Mouse (Mus musculus) liver, adult 2 months (tissue): Measurements from ENCODE around the gene Msh2. TPM values are rescaled to one million over a fixed set of nuclear protein-coding genes. Genes with fewer than 3 reads are reported as not detected.
"Not testable (repeated sequence)": the region's sequence is repeated elsewhere in the genome, so short reads cannot be mapped to it uniquely, and the experiment has no call there.

Experiments used
- DNase-seq: peaks from one replicate; pipeline ENCODE4 v3.0.0-alpha.2; 2011; ENCODE audit warnings: low read depth, low spot score; ENCODE audit errors: extremely low read depth
- H3K27ac ChIP-seq: fragments of 200-500 bp; replicated peaks from 2 replicates; pipeline ENCODE4 v1.5.1; 2012; ENCODE audit warnings: low read depth, mild to moderate bottlenecking, control low read depth, inconsistent platforms, low read length; ENCODE audit not compliant: insufficient read depth
- H3K27me3 ChIP-seq: fragments of 200-500 bp; 2 replicates; pipeline ENCODE4 v1.6.1; 2012; ENCODE audit warnings: mild to moderate bottlenecking, moderate library complexity, low read length, inconsistent platforms; ENCODE audit not compliant: control insufficient read depth, insufficient read depth
- H3K36me3 ChIP-seq: fragments of 200-500 bp; 2 replicates; pipeline ENCODE4 v1.6.1; 2012; ENCODE audit warnings: low read length, inconsistent platforms; ENCODE audit not compliant: control insufficient read depth, insufficient read depth
- H3K4me1 ChIP-seq: fragments of 200-500 bp; 2 replicates; pipeline ENCODE4 v1.6.1; 2011; ENCODE audit warnings: low read length; ENCODE audit not compliant: control insufficient read depth, insufficient read depth
- H3K4me3 ChIP-seq: fragments of 200-500 bp; 2 replicates; pipeline ENCODE4 v1.5.1; 2011; ENCODE audit warnings: low read depth, mild to moderate bottlenecking, control low read depth, low read length, moderate library complexity; ENCODE audit not compliant: insufficient read depth
- H3K79me2 ChIP-seq: fragments of 200-500 bp; 2 replicates; pipeline ENCODE4 v1.6.1; 2012; ENCODE audit warnings: inconsistent platforms, mild to moderate bottlenecking, low read length, moderate library complexity; ENCODE audit not compliant: control insufficient read depth, insufficient read depth
- H3K9ac ChIP-seq: fragments of 200-500 bp; 2 replicates; pipeline ENCODE4 v1.6.1; 2012; ENCODE audit warnings: low read depth, mild to moderate bottlenecking, control low read depth, inconsistent platforms, low read length
- CTCF ChIP-seq: fragments of 200-500 bp; IDR thresholded peaks from 2 replicates; pipeline ENCODE4 v1.5.1; 2011; ENCODE audit warnings: low read depth, low read length, control low read depth
- POLR2A ChIP-seq: fragments of 200-500 bp; IDR thresholded peaks from 2 replicates; pipeline ENCODE4 v1.6.1; 2011; ENCODE audit warnings: low read length, control low read depth; ENCODE audit not compliant: insufficient read depth; ENCODE audit errors: extremely low read depth
- WGBS: fragments of 180-500 bp; shearing (Covaris S2); methylation state at CpG from one replicate; pipeline ENCODE4 v1.1.7; 2018; 5-methylcytosine and 5-hydroxymethylcytosine counted together
- polyA plus RNA-seq: library from polyadenylated mRNA; depleted of rRNA; stranded (reverse); fragments of >200 nt; gene quantifications from 2 replicates; pipeline ENCODE4 v1.2.3, GENCODE M21; 2012
- total RNA-seq: library from RNA; depleted of rRNA; stranded (reverse); fragments of >200 nt; gene quantifications from 2 replicates; pipeline ENCODE4 v1.2.3, GENCODE M21; 2014

Msh2 gene
- total and polyA plus RNA-seq, 2 experiments, result 2.1 to 12.8 TPM

DNA sequence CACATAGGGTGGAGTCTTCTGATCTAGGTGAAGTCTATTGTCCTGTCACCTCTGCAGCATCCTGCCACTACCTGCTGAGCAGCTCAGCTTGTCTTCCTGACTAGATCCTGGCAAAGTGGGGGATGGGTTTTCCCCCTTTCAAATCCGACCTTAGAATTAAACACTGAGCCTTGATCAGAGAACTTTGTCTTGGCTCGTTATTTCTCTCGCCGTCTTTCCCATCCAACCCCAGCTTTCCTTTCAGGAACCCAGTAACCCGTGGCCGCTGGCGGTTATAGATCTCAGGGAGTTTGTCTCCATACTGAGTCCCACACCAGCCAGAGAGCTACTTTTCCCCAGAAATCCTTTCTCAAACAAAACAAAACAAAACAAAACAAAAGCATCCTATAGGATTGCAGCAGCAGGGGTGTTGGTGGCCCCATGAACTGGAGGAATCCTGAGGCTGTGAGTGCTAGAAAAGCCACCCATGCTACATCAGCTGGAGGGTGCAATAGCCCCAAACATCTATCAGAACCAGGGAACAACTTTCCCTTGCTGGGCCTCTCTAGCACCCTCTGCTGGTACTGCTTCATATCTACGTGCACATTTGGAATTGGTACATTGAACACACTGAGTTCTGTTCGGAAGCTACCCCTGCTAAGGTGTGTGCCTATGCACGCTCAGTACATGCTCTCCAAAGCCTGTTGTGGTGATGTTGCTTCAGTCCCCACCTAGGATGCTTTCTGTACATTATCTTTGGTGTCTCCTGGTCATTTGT is 6.9 kb upstream of the Msh2 start:
- no peak overlapping the region for H3K4me3 ChIP-seq
- H3K27ac ChIP-seq, result no peak overlapping the region
- no peaks in the 10 kb centered on the region for H3K27me3 ChIP-seq
- no peaks in the 10 kb centered on the region for H3K79me2 ChIP-seq
- WGBS, result 77% methylated on average over 10 of the region's 10 CpGs
- H3K4me1 ChIP-seq, result no peaks in the 10 kb centered on the region; the same call in 1 of the 2 replicates
- H3K36me3 ChIP-seq, result no peaks in the 10 kb centered on the region
- H3K9ac ChIP-seq, result no peak overlapping the region
- TF ChIP-seq POLR2A (no peak), CTCF (peak; percentile 58)
- peak; percentile 36 for DNase-seq

DNA sequence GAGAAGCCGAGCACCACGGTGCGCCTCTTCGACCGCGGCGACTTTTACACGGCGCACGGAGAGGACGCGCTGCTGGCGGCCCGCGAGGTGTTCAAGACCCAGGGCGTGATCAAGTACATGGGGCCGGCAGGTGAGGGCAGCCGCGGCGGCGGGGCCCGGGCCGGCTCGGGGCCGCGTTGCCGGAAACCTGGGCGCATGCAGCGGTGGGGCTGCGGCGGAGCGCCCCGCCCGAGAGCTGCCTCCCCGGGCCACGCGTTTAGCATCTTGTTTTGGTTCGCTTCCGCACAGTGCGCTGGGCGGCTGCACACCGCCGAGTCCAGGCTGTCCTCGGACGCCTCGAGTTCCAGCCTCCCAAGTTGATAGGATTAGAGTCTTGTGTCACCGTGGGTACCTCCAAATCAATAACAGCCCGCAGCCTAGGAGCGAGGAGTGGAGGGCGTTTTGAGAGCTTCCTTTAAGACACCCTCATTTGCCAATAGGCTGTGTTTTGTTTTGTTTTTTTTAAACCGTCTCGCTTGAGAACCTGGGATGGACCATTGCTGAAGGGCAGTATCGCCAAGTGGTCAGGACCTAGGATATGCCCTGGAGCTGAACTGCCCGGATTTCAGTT is 652 bp downstream of the Msh2 start:
- peak overlapping the region; percentile 76 for H3K9ac ChIP-seq
- H3K27ac ChIP-seq, result peak overlapping the region; percentile 23; the same call in 1 of the 2 replicates
- peak; percentile 19 for DNase-seq
- H3K79me2 ChIP-seq, result peaks cover 8% of the 10 kb centered on the region; the same call in 1 of the 2 replicates
- H3K4me3 ChIP-seq, result peak overlapping the region; percentile 87
- no peak for TF ChIP-seq CTCF
- TF ChIP-seq POLR2A, result no peak
- H3K4me1 ChIP-seq, result no peaks in the 10 kb centered on the region; the same call in 1 of the 2 replicates
- WGBS, result under 1% methylated on average over 54 of the region's 54 CpGs
- no peaks in the 10 kb centered on the region for H3K36me3 ChIP-seq
- no peaks in the 10 kb centered on the region for H3K27me3 ChIP-seq

DNA sequence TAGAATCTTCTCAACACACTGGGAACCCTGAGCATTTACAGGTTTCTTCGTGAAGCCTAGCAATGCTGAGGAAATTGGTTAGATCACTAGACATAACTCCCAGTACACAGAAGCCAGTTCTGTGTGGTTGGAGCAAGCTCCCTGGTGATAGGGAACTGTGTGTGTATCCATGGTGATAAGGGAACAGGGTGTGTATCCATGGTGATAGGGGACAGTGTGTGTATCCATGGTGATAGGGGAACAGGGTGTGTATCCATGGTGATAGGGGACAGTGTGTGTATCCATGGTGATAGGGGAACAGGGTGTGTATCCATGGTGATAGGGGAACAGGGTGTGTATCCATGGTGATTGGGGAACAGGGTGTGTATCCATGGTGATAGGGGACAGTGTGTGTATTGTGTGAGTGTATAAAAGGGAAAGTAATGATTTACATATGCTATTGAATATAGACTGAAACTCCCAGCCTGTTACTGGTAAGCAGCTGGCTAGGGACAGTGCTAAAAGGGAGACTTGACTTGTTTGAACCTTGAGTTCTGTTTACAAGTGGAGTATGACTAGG is 4.9 kb downstream of the Msh2 start:
- H3K36me3 ChIP-seq, H3K79me2 ChIP-seq, DNase-seq, H3K27ac ChIP-seq, H3K4me1 ChIP-seq, H3K27me3 ChIP-seq, H3K4me3 ChIP-seq, H3K9ac ChIP-seq: not testable (repeated sequence)
- WGBS, result 95% methylated on average over 1 of the region's 1 CpGs

DNA sequence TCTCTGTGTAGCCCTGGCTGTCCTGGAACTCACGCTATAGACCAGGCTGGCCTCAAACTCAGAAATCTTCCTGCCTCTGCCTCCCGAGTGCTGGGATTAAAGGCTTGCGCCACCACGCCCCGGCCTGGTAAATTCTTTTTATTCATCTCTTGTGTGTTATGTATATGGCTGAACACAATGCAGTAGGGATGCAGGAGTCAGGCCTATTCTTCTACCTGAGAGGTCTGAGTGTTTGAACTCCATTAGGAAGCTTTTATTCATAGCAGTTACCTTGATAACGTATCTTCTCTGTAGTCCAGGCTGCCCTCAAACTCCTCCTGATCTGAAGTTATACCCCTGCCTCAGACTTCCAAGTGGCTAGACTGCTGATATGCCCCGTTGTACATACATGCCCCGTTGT is 5.5 kb downstream of the Msh2 start:
- Histone ChIP-seq H3K79me2 (peaks cover 8% of the 10 kb centered on the region; the same call in 1 of the 2 replicates), H3K27me3 (no peaks in the 10 kb centered on the region), H3K36me3 (peaks cover 6% of the 10 kb centered on the region; the same call in 1 of the 2 replicates), H3K4me1 (no peaks in the 10 kb centered on the region), H3K27ac (no peak overlapping the region), H3K9ac (no peak overlapping the region), H3K4me3 (no peak overlapping the region)
- TF ChIP-seq CTCF, result no peak
- no peak for TF ChIP-seq POLR2A
- 96% methylated on average over 8 of the region's 8 CpGs for WGBS
- no peak for DNase-seq

DNA sequence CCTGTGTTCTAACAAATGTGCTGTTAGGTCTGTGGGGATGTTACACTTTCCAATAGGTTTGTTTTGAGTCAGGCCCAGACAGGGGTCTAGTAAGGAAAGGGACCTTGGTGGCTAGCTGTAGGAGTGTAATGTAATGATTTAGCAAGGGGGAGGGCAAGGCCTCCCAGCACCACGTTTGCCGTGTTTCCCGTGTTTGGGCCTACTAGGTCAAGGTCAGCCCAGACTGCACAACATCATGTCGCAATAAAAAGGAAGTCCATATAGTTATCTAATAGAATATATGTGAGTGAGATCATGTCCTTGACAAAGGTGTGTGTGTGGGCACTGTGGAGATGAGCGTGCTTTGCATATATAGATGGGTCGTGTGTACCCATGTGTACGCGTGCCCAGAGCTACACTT is 17.1 kb downstream of the Msh2 start:
- H3K9ac ChIP-seq, result no peak overlapping the region
- H3K27ac ChIP-seq, result no peak overlapping the region
- no peaks in the 10 kb centered on the region for H3K27me3 ChIP-seq
- 46% methylated on average over 8 of the region's 8 CpGs for WGBS
- H3K4me3 ChIP-seq, result no peak overlapping the region
- peak; percentile 30 for DNase-seq
- TF ChIP-seq POLR2A (no peak), CTCF (no peak)
- no peaks in the 10 kb centered on the region for H3K79me2 ChIP-seq
- peaks cover 3% of the 10 kb centered on the region; the same call in 1 of the 2 replicates for H3K4me1 ChIP-seq
- peaks cover 9% of the 10 kb centered on the region; the same call in 1 of the 2 replicates for H3K36me3 ChIP-seq

DNA sequence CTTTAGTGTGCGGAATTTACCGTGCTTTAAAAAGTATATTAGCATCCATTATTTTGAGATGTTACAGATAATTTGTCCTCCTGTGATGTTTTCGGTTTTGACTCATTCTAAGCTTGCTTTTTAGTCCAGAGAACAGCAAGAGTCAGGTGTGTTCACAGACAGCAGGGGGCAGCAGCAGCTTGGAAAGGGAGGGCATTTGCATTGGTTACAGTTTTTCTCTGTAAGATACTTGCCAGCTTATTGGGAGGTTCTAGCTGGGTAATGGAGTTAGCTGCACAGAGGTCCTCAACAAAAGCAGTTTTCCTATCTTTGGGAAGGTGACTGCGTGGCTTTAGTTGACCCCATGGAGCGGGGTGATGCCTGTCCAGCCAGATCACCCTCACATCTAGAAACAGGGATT is 19.8 kb downstream of the Msh2 start:
- TF ChIP-seq POLR2A (no peak), CTCF (peak; percentile 59)
- Histone ChIP-seq H3K9ac (no peak overlapping the region), H3K27ac (no peak overlapping the region), H3K4me1 (peaks cover 3% of the 10 kb centered on the region; the same call in 1 of the 2 replicates), H3K27me3 (no peaks in the 10 kb centered on the region), H3K4me3 (no peak overlapping the region), H3K79me2 (no peaks in the 10 kb centered on the region), H3K36me3 (peaks cover 13% of the 10 kb centered on the region; the same call in 1 of the 2 replicates)
- DNase-seq, result no peak
- WGBS, result 92% methylated on average over 5 of the region's 5 CpGs
